Mouse (Mus musculus): Measurements from ENCODE around the gene Gm3252.
"Not testable (repeated sequence)": the region's sequence is repeated elsewhere in the genome, so short reads cannot be mapped to it uniquely, and the experiment has no call there.

Gm3252 gene

DNA sequence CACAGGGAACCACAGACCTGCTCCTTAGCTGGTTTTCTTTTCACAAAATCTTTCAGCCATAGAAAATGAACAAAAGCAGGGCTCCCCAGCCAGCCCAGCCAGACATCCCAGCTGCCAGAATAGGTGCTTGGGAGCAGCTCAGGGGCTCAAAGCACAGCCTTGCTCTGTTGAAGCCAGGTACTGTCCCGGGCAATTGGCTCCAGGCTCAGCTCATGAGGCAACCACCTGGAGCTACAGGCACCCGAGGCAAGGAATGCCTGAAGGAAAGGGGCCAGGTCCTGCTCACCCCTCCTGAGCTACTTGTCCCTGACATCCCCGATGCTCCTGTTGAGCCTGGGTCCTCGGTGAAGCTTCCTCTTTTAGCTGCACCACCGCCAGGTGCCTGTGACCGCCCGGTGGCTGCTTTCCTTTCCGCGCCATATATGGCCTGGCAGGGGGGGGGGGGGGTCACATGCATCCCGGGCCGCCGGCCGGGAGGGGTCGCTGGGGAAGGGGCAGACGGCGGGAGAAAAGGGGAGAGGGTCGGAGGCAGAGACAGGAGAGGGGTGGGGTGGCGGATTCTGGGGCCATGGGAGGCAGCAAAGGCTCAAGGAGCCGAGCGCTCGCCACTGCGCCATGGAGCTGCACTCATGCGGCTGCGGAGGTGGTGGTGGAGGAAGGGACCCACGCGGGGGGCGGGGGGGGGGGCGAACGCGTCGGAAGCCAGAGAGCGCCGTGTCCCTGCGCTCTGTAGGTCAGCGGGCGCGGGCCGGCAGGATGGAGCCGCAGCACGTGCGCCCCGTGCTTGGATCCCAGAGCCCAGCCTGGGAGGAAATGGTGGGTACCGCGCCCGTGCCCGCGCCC is at the start of gene Gm3252:
Gene Gm3252, plus strand, starts transcription at position 738 of the 843 bp plus-strand sequence.
- DNase-seq (ENCODE audit: low spot score in 2 of 2) = not testable (repeated sequence)

- DNase-seq (ENCODE audit: low spot score in 2 of 2) = not testable (repeated sequence)
These were observed 17.6 kb upstream of the Gm3252 start, which contains the start of gene Gm7876 for GRCm38 (mm10) chr14:4708938-4709337. TSS of gene Gm7876 (plus strand) at chr14:4709238.

DNA sequence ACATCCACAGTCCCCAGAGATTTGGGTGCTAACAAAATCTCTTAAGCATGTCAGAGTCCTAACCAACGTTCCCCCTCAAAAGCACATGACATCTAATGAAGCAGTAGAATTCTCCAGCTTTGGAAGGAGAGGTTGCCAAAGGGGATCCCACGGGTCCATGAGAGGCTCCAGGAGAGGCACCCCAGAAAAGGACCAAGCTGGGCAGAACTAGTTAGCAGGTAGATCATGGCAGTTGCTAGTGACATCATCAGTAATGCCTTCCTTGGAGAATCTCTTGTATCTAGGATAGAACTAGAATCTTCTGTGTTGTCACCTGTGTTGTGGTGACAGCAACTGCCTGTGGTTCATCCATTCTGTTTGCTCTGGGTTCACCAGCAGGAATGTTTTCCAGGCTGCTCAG is 49.5 kb downstream of the Gm3252 start, which contains the start of gene Gm9602:
Gene Gm9602, plus strand, starts transcription at position 301 of the 400 bp plus-strand sequence.
- not testable (repeated sequence) for DNase-seq (ENCODE audit: low spot score in 2 of 2)
